Mouse (Mus musculus): Measurements from ENCODE around the gene Tmtc2. TPM values are rescaled to one million over a fixed set of nuclear protein-coding genes. Genes with fewer than 3 reads are reported as not detected.

Tmtc2 gene
- polyA plus RNA-seq, 1 experiment = 0.55 TPM

- no peak overlapping the region for H3K4me3 ChIP-seq (ENCODE audit: extremely low read depth, insufficient read depth, insufficient read length)
- no peak for DNase-seq (ENCODE audit: low read depth in 1 of 2, low spot score in 2 of 2)
- H3K27ac ChIP-seq (ENCODE audit: insufficient read depth, low read length) = no peak overlapping the region
- no peaks in the 10 kb centered on the region for H3K36me3 ChIP-seq (ENCODE audit: control insufficient read depth, insufficient read depth, low read length)
- TF ChIP-seq POLR2A (IDR thresholded peaks at IDR 0.05; ENCODE audit: low read depth, low read length) (no peak), CTCF (IDR thresholded peaks at IDR 0.05; ENCODE audit: extremely low read depth, insufficient read depth, insufficient read length, insufficient replicate concordance) (no peak)
- WGBS = 92% methylated on average over 7 of the region's 7 CpGs
- no peaks in the 10 kb centered on the region for H3K27me3 ChIP-seq (ENCODE audit: control insufficient read depth, insufficient read depth, low read length)
- H3K4me1 ChIP-seq (ENCODE audit: control insufficient read depth, insufficient read depth, insufficient read length) = no peaks in the 10 kb centered on the region
These were observed 72.5 kb downstream of the Tmtc2 start for GRCm38 (mm10) chr10:105501736-105502135.

- H3K4me3 ChIP-seq (ENCODE audit: extremely low read depth, insufficient read depth, insufficient read length) = no peak overlapping the region
- H3K27me3 ChIP-seq (ENCODE audit: control insufficient read depth, insufficient read depth, low read length) = no peaks in the 10 kb centered on the region
- 53% methylated on average over 4 of the region's 4 CpGs for WGBS
- H3K36me3 ChIP-seq (ENCODE audit: control insufficient read depth, insufficient read depth, low read length) = no peaks in the 10 kb centered on the region
- TF ChIP-seq POLR2A (IDR thresholded peaks at IDR 0.05; ENCODE audit: low read depth, low read length) (no peak), CTCF (IDR thresholded peaks at IDR 0.05; ENCODE audit: extremely low read depth, insufficient read depth, insufficient read length, insufficient replicate concordance) (no peak)
- DNase-seq (ENCODE audit: low read depth in 1 of 2, low spot score in 2 of 2) = no peak
- no peak overlapping the region for H3K27ac ChIP-seq (ENCODE audit: insufficient read depth, low read length)
- H3K4me1 ChIP-seq (ENCODE audit: control insufficient read depth, insufficient read depth, insufficient read length) = no peaks in the 10 kb centered on the region
These were observed 73.8 kb downstream of the Tmtc2 start for GRCm38 (mm10) chr10:105500482-105500881.

- Histone ChIP-seq H3K27ac (ENCODE audit: insufficient read depth, low read length) (no peak overlapping the region), H3K27me3 (ENCODE audit: control insufficient read depth, insufficient read depth, low read length) (no peaks in the 10 kb centered on the region), H3K36me3 (ENCODE audit: control insufficient read depth, insufficient read depth, low read length) (no peaks in the 10 kb centered on the region), H3K4me3 (ENCODE audit: extremely low read depth, insufficient read depth, insufficient read length) (no peak overlapping the region), H3K4me1 (ENCODE audit: control insufficient read depth, insufficient read depth, insufficient read length) (no peaks in the 10 kb centered on the region)
- no peak for DNase-seq (ENCODE audit: low read depth in 1 of 2, low spot score in 2 of 2)
- WGBS = 77% methylated on average over 6 of the region's 6 CpGs
- TF ChIP-seq CTCF (IDR thresholded peaks at IDR 0.05; ENCODE audit: extremely low read depth, insufficient read depth, insufficient read length, insufficient replicate concordance) = no peak
- no peak for TF ChIP-seq POLR2A (IDR thresholded peaks at IDR 0.05; ENCODE audit: low read depth, low read length)
These were observed 79.0 kb downstream of the Tmtc2 start for GRCm38 (mm10) chr10:105495248-105495647.

- DNase-seq (ENCODE audit: low read depth in 1 of 2, low spot score in 2 of 2) = no peak
- Histone ChIP-seq H3K36me3 (ENCODE audit: control insufficient read depth, insufficient read depth, low read length) (no peaks in the 10 kb centered on the region), H3K27ac (ENCODE audit: insufficient read depth, low read length) (no peak overlapping the region), H3K4me1 (ENCODE audit: control insufficient read depth, insufficient read depth, insufficient read length) (no peaks in the 10 kb centered on the region), H3K4me3 (ENCODE audit: extremely low read depth, insufficient read depth, insufficient read length) (no peak overlapping the region), H3K27me3 (ENCODE audit: control insufficient read depth, insufficient read depth, low read length) (no peaks in the 10 kb centered on the region)
- TF ChIP-seq CTCF (IDR thresholded peaks at IDR 0.05; ENCODE audit: extremely low read depth, insufficient read depth, insufficient read length, insufficient replicate concordance) (no peak), POLR2A (IDR thresholded peaks at IDR 0.05; ENCODE audit: low read depth, low read length) (no peak)
- 89% methylated on average over 4 of the region's 4 CpGs for WGBS
These were observed 81.8 kb downstream of the Tmtc2 start for GRCm38 (mm10) chr10:105492485-105492884.

- Histone ChIP-seq H3K36me3 (ENCODE audit: control insufficient read depth, insufficient read depth, low read length) (no peaks in the 10 kb centered on the region), H3K4me3 (ENCODE audit: extremely low read depth, insufficient read depth, insufficient read length) (no peak overlapping the region), H3K4me1 (ENCODE audit: control insufficient read depth, insufficient read depth, insufficient read length) (no peaks in the 10 kb centered on the region), H3K27ac (ENCODE audit: insufficient read depth, low read length) (no peak overlapping the region), H3K27me3 (ENCODE audit: control insufficient read depth, insufficient read depth, low read length) (no peaks in the 10 kb centered on the region)
- TF ChIP-seq CTCF (IDR thresholded peaks at IDR 0.05; ENCODE audit: extremely low read depth, insufficient read depth, insufficient read length, insufficient replicate concordance) (no peak), POLR2A (IDR thresholded peaks at IDR 0.05; ENCODE audit: low read depth, low read length) (no peak)
- DNase-seq (ENCODE audit: low read depth in 1 of 2, low spot score in 2 of 2) = no peak
- WGBS = 30% methylated on average over 4 of the region's 4 CpGs
These were observed 83.5 kb downstream of the Tmtc2 start for GRCm38 (mm10) chr10:105490748-105491147.

GRCm38 (mm10) chr10:105489970-105490735 is 84.1 kb downstream of the Tmtc2 start:
- no peak overlapping the region for H3K4me3 ChIP-seq (ENCODE audit: extremely low read depth, insufficient read depth, insufficient read length)
- DNase-seq (ENCODE audit: low read depth in 1 of 2, low spot score in 2 of 2) = no peak
- no peaks in the 10 kb centered on the region for H3K36me3 ChIP-seq (ENCODE audit: control insufficient read depth, insufficient read depth, low read length)
- H3K4me1 ChIP-seq (ENCODE audit: control insufficient read depth, insufficient read depth, insufficient read length) = no peaks in the 10 kb centered on the region
- H3K27me3 ChIP-seq (ENCODE audit: control insufficient read depth, insufficient read depth, low read length) = no peaks in the 10 kb centered on the region
- WGBS = 92% methylated on average over 14 of the region's 14 CpGs
- no peak for TF ChIP-seq CTCF (IDR thresholded peaks at IDR 0.05; ENCODE audit: extremely low read depth, insufficient read depth, insufficient read length, insufficient replicate concordance)
- no peak for TF ChIP-seq POLR2A (IDR thresholded peaks at IDR 0.05; ENCODE audit: low read depth, low read length)
- no peak overlapping the region for H3K27ac ChIP-seq (ENCODE audit: insufficient read depth, low read length)

- Histone ChIP-seq H3K4me3 (ENCODE audit: extremely low read depth, insufficient read depth, insufficient read length) (no peak overlapping the region), H3K27me3 (ENCODE audit: control insufficient read depth, insufficient read depth, low read length) (no peaks in the 10 kb centered on the region), H3K36me3 (ENCODE audit: control insufficient read depth, insufficient read depth, low read length) (no peaks in the 10 kb centered on the region), H3K4me1 (ENCODE audit: control insufficient read depth, insufficient read depth, insufficient read length) (no peaks in the 10 kb centered on the region), H3K27ac (ENCODE audit: insufficient read depth, low read length) (no peak overlapping the region)
- WGBS = 86% methylated on average over 4 of the region's 4 CpGs
- DNase-seq (ENCODE audit: low read depth in 1 of 2, low spot score in 2 of 2) = no peak
- TF ChIP-seq POLR2A (IDR thresholded peaks at IDR 0.05; ENCODE audit: low read depth, low read length) = no peak
- no peak for TF ChIP-seq CTCF (IDR thresholded peaks at IDR 0.05; ENCODE audit: extremely low read depth, insufficient read depth, insufficient read length, insufficient replicate concordance)
These were observed 87.3 kb downstream of the Tmtc2 start for GRCm38 (mm10) chr10:105486977-105487376.

Measured in spleen, adult 2 months (tissue).